Mouse (Mus musculus): ENCODE results near the gene Sdc3. TPM values are rescaled to one million over a fixed set of nuclear protein-coding genes. Genes with fewer than 3 reads are reported as not detected.

Sdc3 gene
- polyA plus RNA-seq, 1 experiment from 2014 or later, result 10.8 TPM

GRCm38 (mm10) chr4:130787530-130787929 is 4.8 kb upstream of the Sdc3 start:
- Histone ChIP-seq H3K4me3 (ENCODE audit: low read depth, low read length) (no peak overlapping the region), H3K36me3 (ENCODE audit: control insufficient read depth, insufficient read depth) (no peaks in the 10 kb centered on the region), H3K9ac (ENCODE audit: low read depth, low read length) (no peak overlapping the region), H3K4me2 (replicated peaks; ENCODE audit: low read depth) (no peak overlapping the region), H3K9me3 (ENCODE audit: control insufficient read depth) (no peaks in the 10 kb centered on the region), H3K27me3 (replicated peaks; ENCODE audit: control insufficient read depth, insufficient read depth, low read length) (peaks cover 5% of the 10 kb centered on the region; the same call in 1 of the 2 replicates), H3K4me1 (replicated peaks; ENCODE audit: control insufficient read depth, insufficient read depth, low read length) (no peaks in the 10 kb centered on the region), H3K27ac (ENCODE audit: low read depth, low read length) (no peak overlapping the region)
- TF ChIP-seq CTCF (IDR thresholded peaks at IDR 0.05; ENCODE audit: low read depth), result no peak
- ATAC-seq, result no peak
- WGBS, result 76% methylated on average over 5 of the region's 5 CpGs

DNA sequence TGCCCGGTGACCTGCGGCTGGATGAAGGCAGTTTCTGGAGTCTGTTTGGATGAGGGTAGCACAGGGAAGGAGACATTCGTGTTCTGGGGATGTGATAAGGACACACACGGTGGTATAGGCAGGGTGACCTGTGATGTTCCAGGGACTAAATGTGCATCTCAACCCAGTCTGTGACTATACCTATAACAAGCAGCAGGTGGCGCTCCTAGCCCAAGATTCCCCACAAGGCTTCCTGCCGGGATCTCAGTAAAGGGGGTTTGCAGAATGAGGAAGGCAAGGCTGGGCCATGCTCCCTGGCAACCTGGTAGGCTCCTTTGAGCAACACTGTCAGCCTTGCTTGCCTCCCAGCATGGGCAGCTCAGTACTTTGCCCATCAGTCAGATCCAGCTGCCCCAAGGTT is 2.2 kb upstream of the Sdc3 start:
- no peaks in the 10 kb centered on the region for H3K4me1 ChIP-seq (replicated peaks; ENCODE audit: control insufficient read depth, insufficient read depth, low read length)
- no peaks in the 10 kb centered on the region for H3K9me3 ChIP-seq (ENCODE audit: control insufficient read depth)
- H3K27me3 ChIP-seq (replicated peaks; ENCODE audit: control insufficient read depth, insufficient read depth, low read length), result peaks cover 14% of the 10 kb centered on the region
- WGBS, result 5% methylated on average over 6 of the region's 6 CpGs
- ATAC-seq, result no peak
- no peak overlapping the region for H3K9ac ChIP-seq (ENCODE audit: low read depth, low read length)
- no peak overlapping the region for H3K27ac ChIP-seq (ENCODE audit: low read depth, low read length)
- no peaks in the 10 kb centered on the region for H3K36me3 ChIP-seq (ENCODE audit: control insufficient read depth, insufficient read depth)
- no peak overlapping the region for H3K4me3 ChIP-seq (ENCODE audit: low read depth, low read length)
- H3K4me2 ChIP-seq (replicated peaks; ENCODE audit: low read depth), result no peak overlapping the region
- peak; percentile 93 for TF ChIP-seq CTCF (IDR thresholded peaks at IDR 0.05; ENCODE audit: low read depth)

GRCm38 (mm10) chr4:130791811-130792375 is 444 bp upstream of the Sdc3 start:
- Histone ChIP-seq H3K4me3 (ENCODE audit: low read depth, low read length) (peak overlapping the region; percentile 63), H3K4me2 (replicated peaks; ENCODE audit: low read depth) (peak overlapping the region; percentile 88)
- TF ChIP-seq CTCF (IDR thresholded peaks at IDR 0.05; ENCODE audit: low read depth), result no peak

GRCm38 (mm10) chr4:130793180-130793501 is 804 bp downstream of the Sdc3 start:
- no peaks in the 10 kb centered on the region for H3K4me1 ChIP-seq (replicated peaks; ENCODE audit: control insufficient read depth, insufficient read depth, low read length)
- H3K4me3 ChIP-seq (ENCODE audit: low read depth, low read length), result peak overlapping the region; percentile 63
- peaks cover 14% of the 10 kb centered on the region for H3K27me3 ChIP-seq (replicated peaks; ENCODE audit: control insufficient read depth, insufficient read depth, low read length)
- no peak overlapping the region for H3K9ac ChIP-seq (ENCODE audit: low read depth, low read length)
- WGBS, result 35% methylated on average over 7 of the region's 7 CpGs
- no peak overlapping the region for H3K27ac ChIP-seq (ENCODE audit: low read depth, low read length)
- ATAC-seq, result no peak
- peak overlapping the region; percentile 88 for H3K4me2 ChIP-seq (replicated peaks; ENCODE audit: low read depth)
- TF ChIP-seq CTCF (IDR thresholded peaks at IDR 0.05; ENCODE audit: low read depth), result no peak
- H3K36me3 ChIP-seq (ENCODE audit: control insufficient read depth, insufficient read depth), result no peaks in the 10 kb centered on the region
- H3K9me3 ChIP-seq (ENCODE audit: control insufficient read depth), result no peaks in the 10 kb centered on the region

More at GRCm38 (mm10) chr4:130791811-130792375, 444 bp upstream of the Sdc3 start:
- Histone ChIP-seq H3K27ac (ENCODE audit: low read depth, low read length) (no peak overlapping the region), H3K4me1 (replicated peaks; ENCODE audit: control insufficient read depth, insufficient read depth, low read length) (no peaks in the 10 kb centered on the region), H3K36me3 (ENCODE audit: control insufficient read depth, insufficient read depth) (no peaks in the 10 kb centered on the region), H3K9ac (ENCODE audit: low read depth, low read length) (peak overlapping the region; percentile 83), H3K9me3 (ENCODE audit: control insufficient read depth) (no peaks in the 10 kb centered on the region), H3K27me3 (replicated peaks; ENCODE audit: control insufficient read depth, insufficient read depth, low read length) (peaks cover 14% of the 10 kb centered on the region)
- WGBS, result 9% methylated on average over 15 of the region's 19 CpGs
- peak; percentile 26; the same call in 1 of the 2 replicates for ATAC-seq

DNA sequence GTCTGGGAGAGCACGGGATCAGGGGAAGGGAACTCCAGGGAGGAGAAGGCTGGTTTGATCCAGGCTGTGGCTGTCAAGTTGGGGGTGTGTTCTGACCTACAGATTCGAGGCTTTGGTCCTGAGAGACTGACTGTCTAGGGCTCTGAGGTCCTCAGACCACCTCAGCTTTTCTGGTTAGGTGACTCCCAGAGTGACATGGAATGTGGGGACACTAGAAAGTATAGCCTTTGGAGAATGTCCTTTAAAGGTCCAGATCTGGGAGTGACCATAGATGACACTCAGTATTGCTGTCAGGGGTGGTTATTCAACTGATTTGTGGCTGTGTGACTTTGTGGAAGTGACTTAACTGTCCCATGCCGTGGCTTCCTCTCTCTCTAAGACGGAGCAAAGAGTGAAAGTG is 2.4 kb downstream of the Sdc3 start:
- Histone ChIP-seq H3K4me3 (ENCODE audit: low read depth, low read length) (no peak overlapping the region), H3K36me3 (ENCODE audit: control insufficient read depth, insufficient read depth) (no peaks in the 10 kb centered on the region), H3K27ac (ENCODE audit: low read depth, low read length) (no peak overlapping the region), H3K9ac (ENCODE audit: low read depth, low read length) (no peak overlapping the region), H3K4me2 (replicated peaks; ENCODE audit: low read depth) (no peak overlapping the region), H3K27me3 (replicated peaks; ENCODE audit: control insufficient read depth, insufficient read depth, low read length) (peaks cover 14% of the 10 kb centered on the region), H3K4me1 (replicated peaks; ENCODE audit: control insufficient read depth, insufficient read depth, low read length) (no peaks in the 10 kb centered on the region), H3K9me3 (ENCODE audit: control insufficient read depth) (no peaks in the 10 kb centered on the region)
- no peak for TF ChIP-seq CTCF (IDR thresholded peaks at IDR 0.05; ENCODE audit: low read depth)
- ATAC-seq, result no peak
- WGBS, result 38% methylated on average over 4 of the region's 4 CpGs

DNA sequence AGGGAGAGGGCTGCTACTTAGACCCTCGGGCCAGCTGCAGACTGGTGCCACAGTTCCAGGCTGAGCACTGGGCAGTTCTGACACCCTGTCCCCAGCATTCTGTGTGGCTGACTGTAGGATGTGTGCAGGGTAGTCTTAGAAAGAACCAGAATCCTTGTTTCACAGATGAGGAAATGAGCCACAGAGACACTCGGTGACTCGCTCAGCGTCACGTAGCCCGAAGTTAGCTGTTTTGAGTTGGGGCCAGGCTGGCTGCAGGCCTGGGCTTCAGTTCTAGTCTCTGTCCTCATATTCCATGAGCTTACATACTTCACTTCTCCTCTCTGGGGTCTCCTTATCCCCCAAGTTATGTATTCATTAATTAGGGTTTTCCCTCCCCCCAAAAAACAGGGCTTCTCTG is 3.6 kb downstream of the Sdc3 start:
- peaks cover 14% of the 10 kb centered on the region for H3K27me3 ChIP-seq (replicated peaks; ENCODE audit: control insufficient read depth, insufficient read depth, low read length)
- 88% methylated on average over 6 of the region's 6 CpGs for WGBS
- no peak for ATAC-seq
- H3K4me1 ChIP-seq (replicated peaks; ENCODE audit: control insufficient read depth, insufficient read depth, low read length), result no peaks in the 10 kb centered on the region
- no peak overlapping the region for H3K4me2 ChIP-seq (replicated peaks; ENCODE audit: low read depth)
- H3K9ac ChIP-seq (ENCODE audit: low read depth, low read length), result no peak overlapping the region
- no peak overlapping the region for H3K4me3 ChIP-seq (ENCODE audit: low read depth, low read length)
- no peaks in the 10 kb centered on the region for H3K36me3 ChIP-seq (ENCODE audit: control insufficient read depth, insufficient read depth)
- TF ChIP-seq CTCF (IDR thresholded peaks at IDR 0.05; ENCODE audit: low read depth), result no peak
- H3K9me3 ChIP-seq (ENCODE audit: control insufficient read depth), result no peaks in the 10 kb centered on the region
- H3K27ac ChIP-seq (ENCODE audit: low read depth, low read length), result no peak overlapping the region
